Mouse (Mus musculus) testis, postnatal 10 days (tissue): ENCODE data around the gene Lpcat3.
"Not testable (repeated sequence)": the region's sequence is repeated elsewhere in the genome, so short reads cannot be mapped to it uniquely, and the experiment has no call there.

Experiments
- DNase-seq: peaks from one replicate; pipeline ENCODE4 v3.0.0; 2021; ENCODE audit warnings: low spot score

Lpcat3 gene

DNA sequence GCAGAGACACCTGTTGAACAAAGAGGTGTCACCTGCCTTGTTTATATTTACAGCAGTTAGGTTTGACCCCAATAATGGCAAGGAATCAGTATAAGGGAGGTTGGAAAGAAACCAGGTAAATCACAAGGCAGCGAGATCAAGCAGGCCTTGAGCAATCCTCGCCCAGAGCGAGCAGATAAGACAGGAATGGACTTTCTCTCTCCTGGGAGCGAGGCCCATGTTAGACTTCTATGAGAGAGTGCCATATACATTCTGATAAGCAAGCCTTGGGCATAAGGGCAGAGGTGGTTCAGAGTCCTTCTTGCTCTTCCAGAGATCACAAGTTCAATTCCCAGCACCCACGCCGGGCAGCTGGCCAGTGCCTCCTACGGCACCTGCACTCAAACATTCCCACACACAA, 15.9 kb downstream of the Lpcat3 start:
- DNase-seq: no peak

DNA sequence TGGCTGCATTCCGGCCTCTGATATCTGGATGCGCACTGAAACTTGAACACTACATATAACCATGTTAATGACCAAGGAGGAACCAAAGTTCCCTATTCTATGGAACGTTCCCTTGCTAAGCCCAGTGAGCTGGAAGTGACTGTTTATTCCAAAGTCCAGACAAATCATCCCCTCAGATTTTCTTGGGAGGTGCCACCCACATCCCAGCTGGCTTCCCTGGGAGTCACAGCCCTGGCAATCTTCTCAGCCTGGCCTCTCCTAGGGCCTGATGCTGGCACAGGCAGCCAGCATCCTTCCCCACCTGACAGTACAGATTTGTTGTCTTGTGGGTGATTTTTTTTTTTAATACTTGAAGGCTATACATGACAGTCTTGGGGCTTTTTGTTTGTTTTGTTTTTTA, 16.7 kb downstream of the Lpcat3 start:
- DNase-seq: no peak

DNA sequence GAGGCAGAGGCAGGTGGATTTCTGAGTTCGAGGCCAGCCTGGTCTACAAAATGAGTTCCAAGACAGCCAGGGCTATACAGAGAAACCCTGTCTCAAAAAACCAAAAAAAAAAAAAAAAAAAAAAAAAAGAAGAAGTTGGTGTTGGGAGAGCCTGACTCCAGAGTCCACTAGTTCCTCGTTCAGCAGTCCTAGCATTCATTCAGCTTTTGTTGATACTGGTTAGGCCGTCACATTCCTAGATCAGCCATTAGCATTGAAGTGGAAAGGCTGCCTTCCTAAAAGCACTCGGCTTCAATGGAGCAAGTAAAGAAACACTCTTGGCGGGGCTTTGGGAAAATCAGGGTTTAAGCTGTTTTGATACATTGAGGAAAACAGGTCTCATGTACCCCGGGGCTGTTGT, 19.5 kb downstream of the Lpcat3 start:
- not testable (repeated sequence) for DNase-seq

DNA sequence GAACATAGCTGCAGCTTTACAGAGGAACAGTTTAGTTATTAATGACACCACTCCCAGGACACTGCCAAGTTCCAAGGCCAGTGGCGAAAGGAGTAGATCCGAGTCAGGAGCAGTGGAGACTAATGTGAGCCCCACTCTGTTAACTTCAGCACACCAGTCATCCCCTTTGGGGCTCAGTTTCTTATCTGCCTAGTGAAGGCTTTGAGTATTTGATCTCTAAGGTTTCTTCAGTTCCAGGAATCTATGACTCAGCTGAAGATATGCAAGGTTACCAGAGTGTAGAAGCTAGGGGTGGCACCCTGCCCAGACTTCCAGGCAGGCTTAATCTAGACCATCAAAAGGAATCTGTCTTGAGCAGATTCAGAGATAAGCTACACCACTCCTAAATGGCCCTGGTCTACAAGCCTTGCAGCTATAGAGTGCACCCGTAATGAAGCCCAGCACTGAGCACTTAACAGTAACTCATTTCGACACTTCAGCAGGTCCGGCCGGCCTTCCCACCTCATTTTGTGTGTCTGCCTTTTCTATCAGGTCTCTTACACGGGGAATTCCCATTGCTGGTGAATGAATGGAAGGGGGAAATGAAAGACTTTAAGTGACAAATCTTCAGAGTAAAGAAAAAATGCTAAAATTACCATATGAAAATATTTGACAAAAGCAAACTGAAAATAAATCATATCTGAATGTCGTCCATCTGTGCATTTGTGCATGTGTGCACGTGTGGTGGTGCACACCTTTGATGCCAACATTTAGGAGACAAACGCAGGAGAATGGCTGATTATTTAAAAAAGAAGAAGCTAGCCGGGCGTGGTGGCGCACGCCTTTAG, 21.0 kb downstream of the Lpcat3 start:
- no peak for DNase-seq

DNA sequence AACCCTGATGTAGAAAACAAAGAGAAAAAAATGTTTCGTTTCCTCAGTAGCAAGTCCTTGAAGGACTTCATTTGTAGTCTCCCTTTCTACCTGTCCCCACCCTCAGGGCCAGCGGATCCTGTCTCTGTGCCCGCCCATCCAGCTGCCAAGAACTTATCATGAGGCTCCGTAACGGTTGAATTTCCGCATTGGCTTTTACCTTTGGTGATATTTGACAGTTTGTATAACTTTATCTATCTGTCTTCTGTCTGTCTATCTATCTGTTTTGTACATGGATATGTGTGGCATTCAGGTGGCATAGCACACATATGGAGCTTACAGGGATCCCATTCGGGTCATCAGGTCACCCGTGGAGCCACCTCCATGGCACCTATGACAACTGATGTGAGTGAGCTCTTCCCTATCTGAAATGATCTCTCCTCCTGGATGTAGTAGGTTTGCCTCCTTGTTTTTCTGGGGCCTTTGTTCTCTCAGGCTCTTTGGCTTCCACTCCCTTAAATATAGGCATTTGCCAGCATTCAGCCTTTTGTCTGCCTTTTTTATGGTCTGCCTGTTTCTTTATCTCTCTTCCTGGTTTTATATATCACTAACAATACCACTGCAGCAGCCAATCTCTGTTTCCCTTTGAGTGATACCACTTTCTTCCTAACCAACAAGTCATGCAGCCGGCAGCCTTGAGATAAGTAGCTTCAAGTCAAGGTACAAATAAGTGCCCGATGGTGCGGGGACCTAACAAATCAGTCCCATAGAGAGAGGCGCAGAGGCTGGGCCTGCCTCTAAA, 23.0 kb downstream of the Lpcat3 start:
- no peak for DNase-seq

DNA sequence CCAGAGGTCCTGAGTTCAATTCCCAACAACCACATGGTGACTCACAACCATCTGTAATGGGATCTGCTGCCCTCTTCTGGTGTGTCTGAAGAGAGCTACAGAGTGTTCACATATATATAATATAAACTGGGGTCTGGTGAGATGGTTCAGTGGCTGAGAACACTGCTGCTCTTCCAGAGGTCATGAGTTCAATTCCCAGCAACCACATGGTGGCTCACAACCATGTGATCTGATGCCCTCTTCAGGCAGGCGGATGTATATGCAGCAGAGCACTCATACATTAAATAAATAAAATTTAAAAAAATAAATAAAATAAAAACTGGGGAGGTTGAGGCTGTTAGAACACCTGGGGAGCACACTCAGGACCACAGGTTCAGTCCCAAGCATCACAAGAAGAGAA, 23.8 kb downstream of the Lpcat3 start:
- DNase-seq: not testable (repeated sequence)

DNA sequence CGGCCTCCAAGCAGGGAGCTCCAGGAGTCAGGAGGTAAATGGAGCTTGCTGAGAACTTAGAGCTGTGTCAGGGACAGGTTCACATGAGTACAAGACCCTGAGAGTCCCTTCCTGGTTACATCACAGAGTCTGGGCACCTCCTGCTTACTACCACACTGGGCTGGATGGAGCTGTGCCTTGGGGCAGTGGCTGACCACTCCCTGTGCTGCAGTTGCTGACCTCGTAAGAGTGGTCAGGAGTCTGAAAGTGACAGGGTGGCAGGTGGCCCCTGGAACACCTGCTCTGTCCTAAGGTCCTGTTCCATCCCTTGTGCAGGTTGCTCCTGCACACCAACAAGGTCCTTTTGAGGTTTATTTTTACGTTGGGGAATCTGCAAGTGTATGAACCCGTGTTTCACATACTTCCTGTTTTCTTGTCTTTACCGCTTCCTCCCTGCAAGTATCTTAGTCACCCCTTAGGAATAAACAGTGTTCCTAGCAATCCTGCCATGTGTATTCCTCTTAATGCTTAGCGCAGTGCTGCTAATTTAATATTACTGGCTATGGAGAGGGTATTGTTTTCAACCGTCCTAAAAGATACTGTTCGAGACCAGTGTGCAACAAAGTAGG, 25.4 kb downstream of the Lpcat3 start:
- DNase-seq: no peak

DNA sequence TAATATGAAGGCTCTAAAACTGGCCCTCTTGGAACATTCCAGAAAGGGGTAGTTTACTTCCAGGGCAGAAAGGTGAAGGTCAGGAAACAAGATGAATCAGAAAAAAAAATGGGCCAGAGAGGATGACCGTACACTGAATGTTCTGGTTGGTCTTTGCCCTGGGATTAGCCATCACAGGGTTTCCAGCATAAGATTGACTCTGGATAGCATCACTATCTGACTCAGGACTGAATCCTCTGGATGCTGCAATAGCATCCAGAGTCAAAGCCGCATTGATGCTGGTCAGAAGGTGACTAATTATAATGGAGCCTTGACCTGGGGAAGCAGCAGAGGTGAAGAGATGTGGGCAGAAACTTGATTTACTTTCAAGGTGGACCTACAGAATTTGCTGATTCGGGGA, 26.2 kb downstream of the Lpcat3 start:
- no peak for DNase-seq

DNA sequence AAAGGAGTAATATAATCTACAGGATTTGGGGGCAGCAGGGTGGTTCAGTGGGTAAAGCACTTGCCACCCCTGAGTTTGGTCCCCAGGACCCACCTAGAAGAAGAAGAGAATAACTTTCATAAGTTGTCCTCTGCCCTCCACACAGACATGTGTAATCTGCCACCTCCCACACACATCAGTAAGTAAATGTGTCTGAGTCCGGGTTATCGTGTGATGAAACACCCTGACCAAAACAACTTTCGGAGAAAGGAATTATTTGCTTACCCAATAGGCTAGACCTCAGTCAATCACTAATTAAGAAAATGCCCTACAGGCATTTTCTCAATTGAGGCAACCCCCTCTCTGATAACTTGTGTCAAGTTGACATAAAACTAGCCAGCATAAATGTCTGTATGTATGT, 27.7 kb downstream of the Lpcat3 start:
- DNase-seq: no peak

DNA sequence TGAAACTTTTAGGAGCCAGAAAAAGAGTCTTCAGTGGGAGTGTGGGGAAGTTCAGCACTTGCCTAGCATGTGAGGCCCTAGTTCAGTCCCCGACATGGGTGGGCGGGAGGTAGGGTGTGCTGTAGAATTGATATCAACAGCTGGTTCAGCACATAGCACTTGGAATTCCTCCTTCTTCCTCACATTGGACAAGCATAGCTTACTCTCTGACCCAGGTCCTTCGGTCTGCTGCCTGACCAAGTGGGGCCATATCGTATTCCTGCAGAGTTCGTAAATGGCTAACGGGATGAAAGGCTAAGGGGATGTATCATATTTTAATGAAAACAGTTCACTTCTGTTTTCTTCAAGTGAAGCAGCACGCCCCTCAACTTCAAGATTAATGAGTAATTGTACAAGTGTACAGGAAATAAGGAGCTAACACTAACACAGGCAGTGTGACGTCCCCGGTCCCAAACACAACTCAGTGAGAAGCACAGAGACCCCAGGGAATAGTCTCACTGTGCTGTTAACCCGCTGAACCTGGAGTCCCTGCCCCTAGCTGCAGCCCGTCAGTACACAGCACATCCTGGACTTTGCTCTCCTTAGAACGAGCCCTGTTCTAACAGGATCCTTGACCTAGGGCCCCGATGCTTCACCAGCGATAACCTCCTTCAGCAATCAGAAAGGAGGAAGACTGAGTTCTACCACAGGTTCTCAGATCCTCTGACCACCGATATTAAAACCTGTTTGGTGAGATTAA, 30.6 kb downstream of the Lpcat3 start:
- no peak for DNase-seq

DNA sequence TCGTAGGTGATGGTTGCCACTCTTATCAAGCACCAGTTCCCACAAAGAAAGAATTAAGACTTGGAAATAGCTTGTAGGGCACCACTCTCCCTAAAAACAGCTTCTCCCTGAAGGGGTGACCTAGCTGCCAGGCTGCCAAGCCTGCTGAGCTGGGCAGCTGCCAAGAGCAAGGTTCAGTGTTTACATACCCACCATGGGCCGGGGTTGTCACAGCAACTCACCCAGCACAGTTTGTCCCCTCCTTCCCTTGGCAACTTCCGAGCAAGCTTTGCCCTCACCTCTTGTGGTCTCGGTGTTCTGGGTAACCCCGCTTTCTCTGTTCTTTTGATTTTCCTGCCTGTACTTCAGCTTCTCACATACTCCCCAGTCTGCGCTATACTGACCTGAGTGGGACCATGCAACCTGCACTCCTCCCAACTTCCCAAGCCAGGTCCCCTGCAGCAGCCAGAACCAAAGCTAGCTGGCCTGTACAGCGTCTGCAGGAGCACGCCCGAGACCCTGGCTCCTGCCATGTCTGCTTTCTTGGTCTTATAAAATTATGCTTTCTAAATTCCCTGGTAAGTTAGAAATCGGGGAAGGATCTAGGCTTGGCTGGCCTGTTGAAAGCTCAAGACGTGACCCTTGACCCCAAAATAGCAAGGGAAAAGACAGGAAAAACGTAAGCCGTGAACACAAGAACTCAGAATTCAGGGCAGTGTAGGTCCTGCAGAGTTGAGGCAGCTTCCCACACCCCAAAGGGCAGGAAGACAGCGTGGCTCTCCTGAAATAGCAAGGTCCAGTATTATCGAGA, 31.5 kb downstream of the Lpcat3 start:
- DNase-seq: peak; percentile 52

DNA sequence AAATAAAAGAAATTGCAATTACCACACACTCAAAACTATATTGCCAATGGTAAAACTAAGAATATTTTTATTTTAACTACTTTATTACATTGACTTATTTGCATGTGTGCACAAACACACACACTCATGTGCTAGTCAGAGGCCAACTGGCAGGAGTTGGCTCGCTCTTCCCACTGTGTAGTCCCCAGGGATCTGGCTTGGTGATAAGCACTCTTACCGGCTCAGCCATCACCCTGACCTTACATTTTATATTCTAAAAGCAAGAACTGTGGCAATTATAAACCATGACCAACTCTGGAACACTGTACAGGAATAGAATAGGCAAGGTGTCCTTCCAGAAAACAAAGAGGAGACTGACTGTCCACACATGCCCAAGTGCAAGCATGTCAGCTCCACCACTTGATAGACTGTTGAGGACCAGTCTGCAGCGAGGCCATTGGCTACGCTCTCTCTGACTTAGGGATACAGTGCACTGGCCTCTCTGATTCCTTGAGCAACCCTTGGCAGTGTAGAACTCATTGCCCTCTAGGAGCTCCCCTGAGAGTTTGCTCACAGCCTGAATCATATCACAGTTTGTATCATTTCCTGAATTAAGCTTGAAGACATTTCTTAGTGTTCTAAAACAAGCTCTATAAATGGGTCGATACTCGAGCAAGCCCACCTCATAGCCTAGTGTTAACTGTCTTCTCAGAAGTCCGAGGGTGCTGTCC, 33.8 kb downstream of the Lpcat3 start:
- DNase-seq: no peak

DNA sequence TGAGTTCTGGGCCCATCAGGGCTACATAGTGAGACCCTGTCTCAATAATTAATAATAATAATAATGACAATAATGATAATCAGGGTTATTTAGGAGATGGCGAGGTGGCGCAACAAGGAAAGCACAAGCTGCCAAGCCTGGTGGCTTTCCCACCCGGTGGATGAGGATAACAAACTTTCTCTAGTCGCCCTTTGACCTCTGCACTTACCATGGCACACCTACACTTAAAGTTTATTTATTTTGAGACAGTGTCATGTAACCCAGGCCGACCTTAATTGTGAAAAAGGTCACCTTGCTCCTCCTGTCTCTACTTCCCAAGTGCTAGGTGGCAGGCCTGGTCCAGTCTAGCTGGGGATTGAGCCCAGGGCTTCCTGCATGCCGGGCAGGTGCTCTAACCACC, 35.9 kb downstream of the Lpcat3 start:
- no peak for DNase-seq

DNA sequence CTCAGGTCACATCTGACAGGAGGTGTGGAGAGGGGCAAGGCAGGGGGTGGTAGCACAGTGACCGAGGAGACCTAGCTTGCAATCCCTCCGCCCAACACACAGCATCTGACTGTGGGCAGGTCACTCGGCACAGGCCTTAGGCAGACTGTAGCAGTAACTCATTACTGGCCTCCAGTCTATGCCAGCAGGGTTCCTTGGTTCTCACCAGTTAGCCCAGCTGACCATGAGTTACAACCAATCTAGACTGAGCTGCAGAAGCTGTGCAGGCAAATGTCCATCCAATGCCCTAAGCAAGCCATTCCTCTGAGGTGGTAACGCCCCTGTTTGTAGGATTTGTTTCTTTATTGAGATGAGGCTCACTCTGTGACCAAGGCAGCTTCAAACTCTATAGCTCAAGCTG, 36.5 kb downstream of the Lpcat3 start:
- no peak for DNase-seq

DNA sequence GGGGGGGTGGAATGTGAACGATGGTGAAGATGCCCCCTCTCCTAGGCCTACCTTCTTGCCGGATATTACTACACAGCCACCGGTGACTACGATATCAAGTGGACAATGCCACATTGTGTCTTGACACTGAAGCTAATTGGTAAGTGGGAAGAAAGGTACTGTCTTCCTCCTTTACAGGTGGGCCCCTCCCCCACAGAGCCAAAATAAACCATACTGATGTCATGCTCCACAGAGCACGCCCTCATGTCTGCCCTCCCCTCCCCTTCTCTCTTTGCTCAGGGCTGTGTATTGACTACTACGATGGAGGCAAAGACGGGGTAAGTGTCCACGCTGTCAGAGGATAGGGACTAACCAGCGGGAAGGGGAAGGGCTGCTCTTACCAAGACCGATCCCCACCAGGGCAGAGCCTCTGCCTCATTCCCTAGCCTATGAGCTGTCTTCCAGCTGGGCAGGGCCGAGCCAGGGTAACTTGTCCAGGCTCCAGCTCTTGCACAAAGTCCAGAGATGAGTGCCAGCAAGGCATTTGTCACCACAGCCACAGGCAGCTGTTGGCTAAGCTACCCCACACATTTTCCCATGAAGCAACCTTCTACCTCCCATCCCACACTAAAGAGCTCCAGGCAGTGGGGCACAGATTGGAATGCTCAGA, 37.3 kb downstream of the Lpcat3 start:
- DNase-seq: no peak

DNA sequence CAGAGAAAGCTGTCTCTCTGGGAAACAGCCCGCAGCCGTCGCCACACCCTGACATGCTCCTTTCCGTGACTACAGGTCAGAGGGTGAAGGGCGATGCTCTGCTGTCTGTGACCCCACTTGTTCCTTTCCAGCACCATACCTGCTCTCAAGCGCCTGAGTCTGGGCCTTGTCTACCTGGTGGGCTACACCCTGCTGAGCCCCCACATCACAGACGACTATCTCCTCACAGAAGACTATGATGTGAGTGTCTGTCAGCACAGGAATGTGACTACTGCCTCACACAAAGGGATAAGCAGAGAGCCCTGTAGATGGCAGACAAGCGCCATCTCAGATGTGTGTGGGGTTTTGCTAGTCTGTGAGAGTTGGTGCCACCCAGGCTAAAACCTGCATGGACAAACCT, 38.5 kb downstream of the Lpcat3 start:
- no peak for DNase-seq

DNA sequence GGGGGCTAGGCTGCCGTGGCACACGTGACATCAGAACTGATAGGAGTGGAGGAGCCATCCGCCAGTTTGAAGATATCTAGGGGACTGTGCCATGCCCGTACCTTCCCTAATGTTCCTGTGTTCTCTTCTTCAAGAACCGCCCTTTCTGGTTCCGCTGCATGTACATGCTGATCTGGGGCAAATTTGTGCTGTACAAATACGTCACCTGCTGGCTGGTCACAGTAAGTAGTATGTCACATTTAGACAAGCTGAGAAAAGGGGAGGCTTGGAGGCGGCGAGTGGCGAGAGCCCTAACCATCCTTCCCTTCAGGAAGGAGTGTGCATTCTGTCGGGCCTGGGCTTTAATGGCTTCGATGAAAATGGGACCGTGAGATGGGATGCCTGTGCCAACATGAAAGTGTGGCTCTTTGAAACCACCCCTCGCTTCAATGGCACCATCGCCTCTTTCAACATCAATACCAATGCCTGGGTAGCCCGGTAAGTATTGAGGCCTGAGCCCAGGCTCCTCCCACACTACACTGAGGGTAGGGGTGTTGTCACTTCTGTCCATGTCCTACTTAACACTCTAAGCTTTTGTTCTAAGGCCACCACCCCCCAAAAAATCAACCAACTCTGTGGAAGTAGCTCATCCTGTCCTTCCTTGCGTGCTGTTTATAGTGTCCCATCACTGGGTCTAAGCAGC, 39.4 kb downstream of the Lpcat3 start:
- no peak for DNase-seq

DNA sequence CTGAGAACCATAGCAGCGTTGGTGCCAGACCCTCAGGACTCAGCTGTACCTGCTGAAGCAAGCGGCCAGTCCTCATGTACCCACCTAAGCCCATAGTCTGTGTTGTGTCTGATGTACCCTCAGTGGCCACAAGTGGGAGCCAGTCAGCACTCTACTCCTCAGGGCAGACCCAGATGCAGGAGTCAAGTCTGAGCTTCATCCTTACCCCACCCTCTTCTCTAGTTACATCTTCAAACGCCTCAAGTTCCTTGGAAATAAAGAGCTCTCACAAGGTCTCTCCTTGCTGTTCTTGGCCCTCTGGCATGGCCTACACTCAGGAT, 39.9 kb downstream of the Lpcat3 start:
- peak; percentile 83 for DNase-seq

DNA sequence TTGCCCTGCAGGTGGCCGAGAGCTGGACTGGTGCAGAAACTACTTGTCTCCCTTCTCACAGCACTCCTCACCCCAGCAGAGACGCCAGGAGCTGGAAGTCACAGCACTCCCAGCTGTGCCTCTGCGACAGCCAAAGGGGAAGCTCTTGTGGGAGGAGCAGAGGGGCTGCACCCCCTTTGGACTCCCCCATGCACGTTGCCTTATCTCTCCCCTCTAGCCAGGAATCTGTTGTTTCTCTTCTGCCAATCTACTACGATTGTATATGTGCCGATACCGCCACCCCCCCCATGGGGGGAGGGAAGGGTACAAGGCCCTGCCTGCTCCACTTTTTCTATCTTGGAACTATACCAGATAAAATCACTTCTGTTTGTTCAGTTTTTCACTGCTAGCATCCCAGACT, 41.0 kb downstream of the Lpcat3 start:
- no peak for DNase-seq

DNA sequence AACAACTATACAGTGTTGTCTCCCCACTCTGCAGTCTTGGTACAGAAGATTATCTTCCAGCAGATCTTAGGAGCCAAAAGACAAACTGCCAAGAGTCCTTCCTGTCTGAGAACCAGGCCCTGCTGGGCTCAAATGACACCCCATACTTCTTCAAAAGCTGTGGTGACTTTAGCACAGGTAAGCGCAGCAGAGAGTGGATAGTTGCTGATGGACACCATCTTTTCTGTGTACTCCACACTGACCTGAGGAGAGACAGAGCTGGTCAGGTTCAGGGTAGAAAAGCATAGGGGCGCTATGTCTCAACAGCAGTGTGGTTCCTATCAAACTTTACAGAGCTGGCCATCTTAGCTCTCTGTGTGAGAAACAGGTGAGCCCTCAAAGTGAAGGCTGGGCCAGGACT, 41.6 kb downstream of the Lpcat3 start:
- DNase-seq: no peak
